Mouse (Mus musculus): ENCODE measurements around the gene Vmn1r3.
A peak's percentile ranks its signal among the peaks of the same experiment; 100 is the strongest.
"Not testable (repeated sequence)": the region's sequence is repeated elsewhere in the genome, so short reads cannot be mapped to it uniquely, and the experiment has no call there.

Gene Vmn1r3

GRCm38 (mm10) chr4:3185258-3185657 is at the start of gene Vmn1r3:
Vmn1r3 (minus strand) TSS chr4:3185358.
- DNase-seq, result not testable (repeated sequence)

- DNase-seq, result no peak
Measured at GRCm38 (mm10) chr4:3232053-3232452, 46.9 kb upstream of the Vmn1r3 start.

- no peak for DNase-seq
Measured at GRCm38 (mm10) chr4:3230908-3231684, 45.9 kb upstream of the Vmn1r3 start.

DNA sequence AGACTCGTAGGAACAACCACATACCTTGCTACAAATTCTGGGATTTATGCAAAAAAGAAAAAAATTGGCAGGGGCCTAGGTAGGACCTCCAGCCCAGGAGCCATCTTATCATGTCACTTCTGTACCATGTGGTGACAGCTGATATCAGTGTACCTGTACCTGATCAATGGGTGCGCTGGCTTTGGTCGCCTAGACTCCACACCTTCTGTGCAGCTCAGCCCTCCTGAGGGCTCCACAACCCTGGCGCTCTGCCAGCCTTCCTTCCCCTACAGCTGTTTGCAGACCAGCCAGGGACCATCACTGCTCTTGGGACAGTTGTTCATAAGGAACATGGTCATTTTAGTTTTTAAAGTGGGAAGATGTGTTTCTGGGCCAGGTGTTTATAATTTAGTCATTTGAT is 44.4 kb upstream of the Vmn1r3 start:
- DNase-seq, result no peak

DNA sequence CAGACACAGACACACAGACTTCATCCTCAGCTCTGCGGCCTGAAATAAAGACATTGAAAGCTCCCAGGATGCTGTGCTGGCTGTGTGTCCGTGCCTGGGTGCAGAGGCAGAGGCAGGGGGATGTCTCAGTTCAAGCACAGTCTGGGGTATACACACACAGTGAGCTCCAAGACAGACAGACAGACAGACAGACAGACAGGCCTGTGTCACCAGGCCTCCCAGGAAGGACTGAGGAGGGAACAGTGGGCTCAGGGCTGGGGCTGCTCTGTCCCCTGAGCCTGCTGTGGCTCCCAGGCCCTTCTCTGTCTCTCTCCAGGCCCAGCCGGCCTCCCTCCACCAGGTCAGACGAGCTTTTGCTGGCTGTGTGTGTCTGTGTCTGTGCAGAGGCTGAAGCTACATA is 43.3 kb upstream of the Vmn1r3 start:
- DNase-seq, result no peak

GRCm38 (mm10) chr4:3227751-3228150 is 42.6 kb upstream of the Vmn1r3 start:
- DNase-seq, result no peak

GRCm38 (mm10) chr4:3226488-3226887 is 41.3 kb upstream of the Vmn1r3 start:
- no peak for DNase-seq

DNA sequence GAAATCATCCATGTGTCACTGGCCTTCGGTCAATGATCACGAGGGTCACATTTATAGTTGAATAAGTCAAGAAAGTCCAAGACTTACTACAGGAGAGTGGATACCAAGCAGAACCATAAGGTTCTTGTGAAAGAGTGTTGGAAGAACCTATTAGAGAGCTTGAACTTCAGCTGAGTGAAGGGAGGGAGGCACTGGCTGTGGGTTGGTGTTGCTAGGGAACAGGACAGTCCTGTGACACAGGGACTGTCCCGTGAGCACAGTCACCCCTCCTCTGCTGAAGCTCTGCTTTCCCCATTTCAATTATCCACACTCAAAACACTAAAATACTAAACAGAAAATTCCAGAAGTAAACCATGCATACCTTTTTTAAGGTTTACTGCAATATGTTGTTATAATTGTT is 40.3 kb upstream of the Vmn1r3 start:
- DNase-seq, result not testable (repeated sequence)

GRCm38 (mm10) chr4:3224848-3225247 is 39.7 kb upstream of the Vmn1r3 start:
- DNase-seq, result not testable (repeated sequence)

DNA sequence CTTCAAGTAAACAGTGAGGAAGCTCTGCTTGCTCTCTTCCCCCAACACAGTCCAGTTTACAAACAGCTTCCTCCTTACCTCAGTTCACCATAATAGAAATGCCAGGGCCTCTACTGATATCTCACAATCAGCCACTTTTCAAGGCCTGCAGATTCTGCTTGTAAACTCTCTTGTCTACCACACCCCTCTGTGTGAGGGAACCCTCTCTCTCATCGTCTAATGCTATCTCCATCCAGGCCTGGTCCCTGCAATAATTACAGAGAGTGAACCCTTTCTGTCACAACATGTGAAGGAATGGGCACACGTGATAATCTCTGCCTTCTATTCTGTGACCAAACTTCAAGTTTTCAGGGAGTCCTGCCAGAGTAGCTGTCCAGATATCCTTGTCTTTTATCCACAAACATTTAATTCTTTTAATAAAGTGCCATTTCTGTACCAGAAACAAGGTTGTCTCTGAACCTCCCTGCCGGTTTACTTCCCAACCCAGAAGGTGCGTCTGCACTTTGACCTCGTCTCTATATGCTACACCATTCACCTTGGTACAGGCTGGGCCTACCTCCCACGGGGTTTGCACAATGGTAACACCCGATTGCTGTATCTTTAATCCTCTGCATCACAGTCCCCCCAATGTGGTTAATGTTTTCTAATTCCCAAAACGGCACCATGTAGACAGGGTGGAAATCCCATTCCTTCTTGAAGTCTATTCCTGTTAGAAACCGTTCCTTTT is 38.5 kb upstream of the Vmn1r3 start:
- DNase-seq, result not testable (repeated sequence)

GRCm38 (mm10) chr4:3216382-3216781 is 31.2 kb upstream of the Vmn1r3 start:
- DNase-seq, result not testable (repeated sequence)

DNA sequence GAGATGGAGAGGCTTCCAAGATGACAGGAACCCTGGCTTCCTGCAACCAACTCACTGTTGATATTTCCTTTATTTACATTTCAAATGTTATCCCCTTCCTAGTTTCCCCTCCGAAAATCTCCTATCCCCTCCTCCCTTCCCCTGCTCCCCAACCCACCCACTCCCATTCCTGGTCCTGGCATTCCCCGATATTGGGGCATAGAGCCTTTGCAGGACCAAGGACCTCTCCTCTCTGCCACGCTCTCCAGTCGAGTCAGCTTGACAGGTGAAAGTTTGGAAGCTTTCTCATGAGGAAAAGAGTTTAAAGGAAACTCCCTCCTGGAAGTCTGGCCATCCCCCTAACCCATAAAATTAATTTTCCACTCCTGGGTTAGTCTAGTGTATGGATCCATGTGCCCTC is 28.2 kb upstream of the Vmn1r3 start:
- DNase-seq, result not testable (repeated sequence)

GRCm38 (mm10) chr4:3209643-3210217 is 24.6 kb upstream of the Vmn1r3 start:
- DNase-seq, result not testable (repeated sequence)

DNA sequence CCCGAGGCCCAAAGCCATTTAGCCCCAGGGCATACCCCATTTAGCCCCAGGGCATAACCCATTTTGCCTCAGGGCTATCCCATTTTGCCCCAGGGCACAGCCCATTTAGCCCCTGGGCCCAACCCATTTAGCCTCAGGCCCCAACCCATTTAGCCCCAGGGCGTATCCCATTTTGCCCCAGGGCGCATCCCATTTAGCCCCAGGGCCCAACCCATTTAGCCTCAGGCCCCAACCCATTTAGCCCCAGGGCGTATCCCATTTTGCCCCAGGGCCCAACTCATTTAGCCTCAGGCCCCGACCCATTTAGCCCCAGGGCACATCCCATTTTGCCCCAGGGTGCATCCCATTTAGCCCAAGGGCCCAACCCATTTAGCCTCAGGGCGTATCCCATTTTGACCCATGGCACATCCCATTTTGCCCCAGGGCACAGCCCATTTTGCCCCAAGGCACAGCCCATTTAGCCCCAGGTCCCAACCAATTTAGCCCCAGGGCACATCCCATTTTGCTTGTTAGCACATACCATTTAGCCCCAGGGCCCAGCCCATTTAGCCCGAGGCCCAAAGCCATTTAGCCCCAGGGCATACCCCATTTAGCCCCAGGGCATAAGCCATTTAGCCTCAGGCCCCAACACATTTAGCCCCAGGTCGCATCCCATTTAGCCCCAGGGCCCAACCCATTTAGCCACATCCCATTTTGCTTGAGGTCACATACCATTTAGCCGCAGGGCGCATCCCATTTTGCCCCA is 8.2 kb downstream of the Vmn1r3 start:
- DNase-seq, result not testable (repeated sequence)

DNA sequence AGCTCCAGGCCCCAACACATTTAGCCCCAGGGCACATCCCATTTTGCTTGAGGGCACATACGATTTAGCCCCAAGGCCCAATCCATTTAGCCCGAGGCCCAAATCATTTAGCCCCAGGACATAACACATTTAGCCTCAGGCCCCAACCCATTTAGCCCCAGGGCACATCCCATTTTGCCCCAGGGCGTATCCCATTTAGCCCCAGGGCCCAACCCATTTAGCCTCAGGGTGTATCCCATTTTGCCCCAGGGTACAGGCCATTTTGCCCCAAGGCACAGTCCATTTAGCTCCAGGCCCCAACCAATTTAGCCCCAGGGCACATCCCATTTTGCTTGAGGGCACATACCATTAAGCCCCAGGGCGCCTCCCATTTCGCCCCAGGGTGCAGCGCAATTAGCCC is 9.0 kb downstream of the Vmn1r3 start:
- DNase-seq, result not testable (repeated sequence)

GRCm38 (mm10) chr4:3175756-3176155 is 9.4 kb downstream of the Vmn1r3 start:
- not testable (repeated sequence) for DNase-seq

GRCm38 (mm10) chr4:3174586-3174985 is 10.6 kb downstream of the Vmn1r3 start:
- not testable (repeated sequence) for DNase-seq

DNA sequence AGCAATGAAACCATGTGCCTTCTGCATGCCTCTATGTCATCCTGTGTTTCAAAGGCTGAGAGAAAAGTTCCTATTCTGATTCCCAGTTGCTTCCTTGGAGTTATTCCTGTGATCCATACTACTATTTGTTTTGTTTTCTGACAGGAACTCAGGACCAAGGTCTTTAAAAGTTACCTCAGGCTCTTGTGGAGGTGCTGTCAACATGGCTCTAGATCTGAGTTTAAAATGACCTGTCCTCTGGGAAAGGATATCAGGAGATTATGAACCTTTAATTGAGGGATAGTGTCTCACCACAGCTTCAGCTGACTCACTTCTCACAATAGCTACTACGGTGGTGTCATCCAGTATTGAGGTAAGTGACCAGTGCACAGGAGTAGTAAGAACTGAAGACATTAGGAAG is 18.1 kb downstream of the Vmn1r3 start, which contains the start of gene Vmn1r2:
Gene Vmn1r2, plus strand, starts transcription at position 301 of the 400 bp plus-strand sequence.
- DNase-seq, result not testable (repeated sequence)

GRCm38 (mm10) chr4:3165046-3165445 is 20.1 kb downstream of the Vmn1r3 start:
- peak; percentile 16 for DNase-seq

GRCm38 (mm10) chr4:3164429-3164828 is 20.7 kb downstream of the Vmn1r3 start:
- not testable (repeated sequence) for DNase-seq

DNA sequence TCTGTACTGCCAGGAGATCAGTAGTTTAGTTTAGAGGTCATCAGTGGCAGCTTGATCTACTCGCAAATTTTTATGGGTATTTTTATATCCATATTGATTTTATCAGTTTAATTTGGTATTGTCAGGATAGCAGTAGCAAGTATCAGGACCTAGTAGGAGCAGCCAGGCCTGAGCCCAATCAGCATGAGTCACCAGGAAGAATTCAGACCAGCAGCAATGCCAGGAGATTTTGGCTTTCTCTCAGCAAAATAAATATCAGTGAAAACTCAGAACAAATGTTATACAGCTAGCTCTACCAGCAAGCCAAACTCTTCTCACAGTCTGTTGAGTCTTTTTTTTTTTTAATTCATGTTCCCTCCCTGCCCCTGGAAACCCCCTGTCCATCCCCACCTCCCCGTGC is 31.8 kb downstream of the Vmn1r3 start:
- not testable (repeated sequence) for DNase-seq

DNA sequence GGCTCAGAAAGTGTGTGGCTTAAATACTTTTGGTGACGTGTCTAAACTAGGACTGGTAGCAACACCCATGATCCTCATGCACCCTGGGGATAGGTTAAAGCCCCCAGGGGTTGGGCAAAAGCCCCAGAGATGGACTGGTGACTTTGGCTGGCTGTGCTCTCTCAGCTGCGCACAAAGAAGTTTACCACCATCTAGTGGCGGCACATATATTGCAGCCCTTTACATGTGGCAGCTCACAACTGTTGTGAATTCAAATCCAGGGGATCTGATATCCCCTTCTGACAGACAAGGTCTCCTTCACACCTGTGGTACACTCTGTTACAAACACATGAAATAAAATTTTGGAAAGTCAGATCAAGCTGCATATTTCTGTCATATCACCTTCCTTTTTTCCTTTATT is 37.2 kb downstream of the Vmn1r3 start:
- DNase-seq, result not testable (repeated sequence)
